Mouse (Mus musculus): ENCODE measurements at regions not wholly inside any gene's neighbourhood (a gene's known extent, or its start where the extent isn't known, plus 50 kb on each side); places are given as distances from the start of the nearest gene placed in this dataset.
A peak's percentile ranks its signal among the peaks of the same experiment; 100 is the strongest.

DNA sequence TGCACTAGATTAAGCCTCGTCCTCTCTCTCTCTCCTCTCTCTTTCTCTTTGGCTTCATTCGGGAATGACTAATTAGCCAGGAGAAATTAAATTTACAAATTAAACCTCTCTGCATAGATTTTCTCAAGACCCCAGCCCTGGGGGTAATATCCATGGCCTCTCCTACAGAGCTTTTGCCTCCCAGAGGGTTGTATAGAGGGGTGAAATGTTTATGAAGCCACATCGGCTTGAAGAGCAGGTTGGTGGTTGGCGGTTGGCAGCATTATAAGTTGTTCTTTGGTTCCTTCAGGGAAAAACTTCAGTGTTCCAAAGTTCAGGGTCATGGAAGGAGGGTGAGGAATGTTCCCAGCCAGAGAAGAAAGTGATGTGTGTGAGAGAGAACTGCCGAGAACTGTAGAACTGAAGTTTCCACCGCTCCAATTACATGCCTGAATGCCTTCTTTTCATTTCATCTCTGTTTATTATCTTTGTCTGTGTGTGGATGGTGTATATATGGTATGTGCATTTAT is 97.4 kb upstream of the Adgrf1 start:
- DNase-seq (ENCODE audit: low read depth), result peak; percentile 12
- TF ChIP-seq CTCF (IDR thresholded peaks at IDR 0.05; ENCODE audit: borderline replicate concordance, extremely low read depth, insufficient read depth, insufficient read length), result no peak
- no peak for TF ChIP-seq POLR2A (IDR thresholded peaks at IDR 0.05; ENCODE audit: borderline replicate concordance, extremely low read depth, insufficient read depth, insufficient read length, poor library complexity, severe bottlenecking)

DNA sequence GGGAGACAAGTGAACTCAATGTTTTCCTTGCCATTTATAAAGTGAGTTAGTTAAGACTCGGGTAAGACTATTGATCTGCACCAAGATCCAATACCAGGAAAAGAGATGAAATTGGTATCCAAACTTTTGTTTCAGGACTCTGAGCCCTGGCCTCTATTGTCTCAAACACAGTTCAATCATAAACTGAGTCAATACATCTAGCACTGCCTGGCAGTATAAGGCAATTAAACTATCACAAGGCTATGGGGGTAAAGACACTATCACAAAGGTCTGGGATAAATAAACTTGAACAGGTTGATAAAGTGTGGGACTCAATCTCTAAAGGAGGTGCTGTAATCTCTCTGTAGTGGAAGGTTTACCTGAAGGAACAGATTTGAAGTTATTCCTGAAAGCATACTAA is 95.3 kb upstream of the Adgrf1 start:
- TF ChIP-seq CTCF (IDR thresholded peaks at IDR 0.05; ENCODE audit: borderline replicate concordance, extremely low read depth, insufficient read depth, insufficient read length) (no peak), POLR2A (IDR thresholded peaks at IDR 0.05; ENCODE audit: borderline replicate concordance, extremely low read depth, insufficient read depth, insufficient read length, poor library complexity, severe bottlenecking) (no peak)
- DNase-seq (ENCODE audit: low read depth), result no peak

DNA sequence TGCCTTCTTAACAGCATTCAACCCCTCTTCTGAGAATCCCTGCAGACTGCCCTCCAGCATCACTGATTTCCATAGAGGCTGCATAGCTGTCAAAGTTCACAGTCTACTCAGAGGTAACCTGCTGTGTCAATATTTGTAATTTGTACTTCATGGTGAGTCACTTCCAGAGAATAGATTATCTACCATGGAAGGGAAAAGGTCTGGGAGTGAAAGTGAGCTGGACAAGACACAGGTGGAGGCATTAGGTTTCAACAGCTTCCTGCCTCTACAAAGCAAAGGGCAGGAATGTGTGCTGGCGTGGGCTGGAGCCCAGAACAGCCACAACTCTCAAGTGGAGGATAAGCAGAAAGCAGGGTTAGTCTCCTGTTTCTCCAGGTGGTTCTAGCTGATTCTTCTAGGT is 92.9 kb upstream of the Adgrf1 start:
- TF ChIP-seq CTCF (IDR thresholded peaks at IDR 0.05; ENCODE audit: borderline replicate concordance, extremely low read depth, insufficient read depth, insufficient read length), result no peak
- TF ChIP-seq POLR2A (IDR thresholded peaks at IDR 0.05; ENCODE audit: borderline replicate concordance, extremely low read depth, insufficient read depth, insufficient read length, poor library complexity, severe bottlenecking), result no peak
- DNase-seq (ENCODE audit: low read depth), result no peak

DNA sequence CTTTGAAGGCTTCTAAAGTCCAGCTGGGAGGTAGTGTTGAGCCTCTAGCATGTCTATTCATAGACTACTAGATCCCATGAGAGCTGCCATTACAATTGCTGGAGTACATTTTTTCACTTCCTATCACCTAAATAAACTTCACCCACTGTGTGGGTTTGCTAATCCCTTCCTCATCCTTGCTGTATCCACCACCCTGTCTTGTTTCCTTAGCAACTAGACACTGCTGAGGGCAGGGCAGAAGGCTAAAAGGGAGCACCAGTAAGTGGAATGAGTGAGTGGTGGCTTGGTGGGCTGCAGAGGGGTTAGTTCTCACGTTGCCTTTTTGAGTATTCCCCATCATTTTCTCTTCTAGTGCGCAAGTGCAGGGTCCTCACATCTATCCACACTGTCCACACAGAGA is 80.1 kb upstream of the Adgrf1 start:
- peak; percentile 17 for DNase-seq (ENCODE audit: low read depth)
- TF ChIP-seq POLR2A (IDR thresholded peaks at IDR 0.05; ENCODE audit: borderline replicate concordance, extremely low read depth, insufficient read depth, insufficient read length, poor library complexity, severe bottlenecking), result no peak
- TF ChIP-seq CTCF (IDR thresholded peaks at IDR 0.05; ENCODE audit: borderline replicate concordance, extremely low read depth, insufficient read depth, insufficient read length), result no peak

DNA sequence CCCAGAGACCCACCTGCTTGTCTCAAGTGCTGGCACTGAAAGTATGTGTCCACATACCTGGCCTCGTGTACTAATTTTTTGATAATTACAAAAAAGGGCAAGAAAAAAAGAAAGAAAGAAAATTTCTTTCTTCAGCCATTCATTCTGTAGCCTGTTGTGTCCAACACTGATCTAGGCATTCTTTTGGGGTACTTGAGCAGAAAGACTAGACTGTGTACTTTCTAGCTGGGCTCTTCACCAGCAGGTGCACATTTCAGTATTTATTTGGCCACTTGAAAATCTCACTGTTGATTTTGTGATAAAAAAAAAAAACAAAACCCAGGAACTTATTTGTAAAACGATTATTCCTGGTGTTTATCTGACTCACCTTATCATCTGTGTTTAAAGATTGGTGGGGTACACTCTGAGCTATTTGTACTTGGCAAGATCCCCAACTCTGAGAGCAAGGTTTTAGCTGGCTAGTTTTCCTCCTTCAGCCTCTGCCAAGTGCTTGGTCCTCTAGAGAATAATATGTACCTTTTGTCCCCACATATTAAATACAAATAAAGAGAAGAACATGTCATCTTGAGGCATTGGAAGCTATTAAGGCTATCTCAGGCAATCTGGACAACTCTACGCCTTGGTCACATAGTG is 79.2 kb upstream of the Adgrf1 start:
- DNase-seq (ENCODE audit: low read depth), result no peak
- no peak for TF ChIP-seq POLR2A (IDR thresholded peaks at IDR 0.05; ENCODE audit: borderline replicate concordance, extremely low read depth, insufficient read depth, insufficient read length, poor library complexity, severe bottlenecking)
- TF ChIP-seq CTCF (IDR thresholded peaks at IDR 0.05; ENCODE audit: borderline replicate concordance, extremely low read depth, insufficient read depth, insufficient read length), result no peak

DNA sequence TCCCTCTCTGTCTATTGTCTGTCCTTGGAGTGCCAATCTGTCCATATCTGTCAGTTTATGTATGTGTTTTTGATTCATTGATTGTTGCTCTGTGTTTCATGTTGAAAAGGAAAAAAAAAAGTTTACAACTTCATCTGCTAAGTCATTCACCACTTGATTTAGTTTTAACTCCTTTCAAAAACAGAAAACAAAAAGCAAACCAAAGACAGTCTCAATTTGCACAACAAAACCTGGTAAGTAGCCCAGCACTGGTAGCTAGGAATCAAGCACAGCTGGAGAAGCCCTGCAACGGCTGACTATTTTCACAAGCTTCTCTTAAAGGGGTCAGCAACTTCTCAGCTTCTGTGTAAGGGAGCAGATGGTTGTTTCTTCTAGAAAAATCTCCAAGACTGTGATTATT is 72.9 kb upstream of the Adgrf1 start:
- TF ChIP-seq CTCF (IDR thresholded peaks at IDR 0.05; ENCODE audit: borderline replicate concordance, extremely low read depth, insufficient read depth, insufficient read length) (no peak), POLR2A (IDR thresholded peaks at IDR 0.05; ENCODE audit: borderline replicate concordance, extremely low read depth, insufficient read depth, insufficient read length, poor library complexity, severe bottlenecking) (no peak)
- DNase-seq (ENCODE audit: low read depth), result no peak

DNA sequence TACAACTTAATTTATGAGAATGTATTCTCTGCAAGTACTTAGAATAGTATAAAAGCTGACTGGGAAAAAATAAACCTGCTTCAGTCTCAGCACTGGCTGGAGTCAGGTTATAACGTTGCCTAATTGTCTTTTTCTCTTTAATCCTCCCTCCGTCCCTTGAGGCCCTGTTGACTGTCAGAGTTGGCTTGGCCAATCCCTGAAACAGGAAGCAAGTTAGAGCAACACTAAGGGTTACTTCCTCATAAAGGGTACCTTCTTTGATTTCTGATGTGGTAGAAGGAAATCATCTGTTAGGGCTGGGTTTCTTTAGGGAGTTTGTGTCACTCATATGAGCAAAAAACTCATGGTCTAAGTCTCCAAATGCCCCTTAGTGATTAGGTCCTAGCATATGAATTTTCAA is 69.3 kb upstream of the Adgrf1 start:
- TF ChIP-seq CTCF (IDR thresholded peaks at IDR 0.05; ENCODE audit: borderline replicate concordance, extremely low read depth, insufficient read depth, insufficient read length) (no peak), POLR2A (IDR thresholded peaks at IDR 0.05; ENCODE audit: borderline replicate concordance, extremely low read depth, insufficient read depth, insufficient read length, poor library complexity, severe bottlenecking) (no peak)

DNA sequence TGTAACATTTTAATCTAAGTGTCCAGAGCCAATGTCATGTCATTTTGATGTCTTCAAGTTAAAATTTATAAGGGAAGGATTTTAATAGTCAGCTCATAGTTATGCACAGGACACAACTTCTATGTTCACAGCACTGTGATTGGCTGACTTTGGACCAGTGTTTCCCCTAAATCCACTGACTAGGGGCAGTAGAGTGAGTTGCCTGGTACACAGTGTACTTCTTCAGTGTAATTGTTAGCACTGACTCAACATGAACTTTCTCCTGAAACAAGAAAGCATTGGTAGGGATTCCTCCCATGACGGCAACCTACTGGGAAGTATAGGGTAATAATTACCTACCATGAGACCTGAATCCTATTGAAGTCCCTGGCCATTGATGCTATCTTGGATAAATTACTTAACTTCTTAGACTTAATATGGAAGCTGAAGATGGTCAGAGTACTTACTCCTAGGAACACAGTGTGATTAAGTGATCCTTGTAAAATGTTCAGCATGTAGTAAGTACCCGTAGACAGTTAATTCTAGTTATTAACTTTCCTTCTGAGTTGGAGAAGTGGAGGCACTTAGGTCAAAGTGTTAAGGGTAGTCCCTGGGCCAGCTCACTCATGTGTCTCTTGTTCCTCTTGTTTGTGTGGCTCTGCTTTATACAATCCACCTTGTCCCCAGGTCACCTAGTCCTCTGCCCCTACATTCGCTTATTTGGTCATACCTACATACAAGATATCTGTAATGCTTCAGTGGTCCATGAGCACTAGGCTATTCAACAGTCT is 63.2 kb upstream of the Adgrf1 start:
- DNase-seq (ENCODE audit: low read depth), result no peak

More for the DNA sequence above, 69.3 kb upstream of the Adgrf1 start:
- no peak for DNase-seq (ENCODE audit: low read depth)

DNA sequence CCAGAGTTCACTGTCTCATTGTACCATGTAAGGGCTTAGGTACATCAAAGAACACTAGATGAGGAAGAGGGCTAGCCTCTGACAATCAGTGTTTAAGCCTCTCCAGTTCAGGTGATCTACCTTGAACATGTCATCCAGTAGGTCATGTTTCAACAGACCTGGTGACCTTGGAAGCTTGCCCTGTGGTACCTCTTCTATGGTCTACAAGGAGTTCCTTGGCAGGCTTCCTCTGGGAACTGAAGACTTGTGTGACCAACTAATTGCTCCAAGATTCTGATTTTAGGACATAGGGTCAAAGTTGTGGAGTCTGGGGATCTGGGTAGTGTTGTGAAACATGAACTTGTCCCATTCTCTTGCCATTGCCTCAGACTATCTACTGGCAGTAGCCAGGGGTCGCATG is 60.4 kb upstream of the Adgrf1 start:
- TF ChIP-seq POLR2A (IDR thresholded peaks at IDR 0.05; ENCODE audit: borderline replicate concordance, extremely low read depth, insufficient read depth, insufficient read length, poor library complexity, severe bottlenecking) (no peak), CTCF (IDR thresholded peaks at IDR 0.05; ENCODE audit: borderline replicate concordance, extremely low read depth, insufficient read depth, insufficient read length) (no peak)

More for the DNA sequence above, 63.2 kb upstream of the Adgrf1 start:
- TF ChIP-seq CTCF (IDR thresholded peaks at IDR 0.05; ENCODE audit: borderline replicate concordance, extremely low read depth, insufficient read depth, insufficient read length) (no peak), POLR2A (IDR thresholded peaks at IDR 0.05; ENCODE audit: borderline replicate concordance, extremely low read depth, insufficient read depth, insufficient read length, poor library complexity, severe bottlenecking) (no peak)

DNA sequence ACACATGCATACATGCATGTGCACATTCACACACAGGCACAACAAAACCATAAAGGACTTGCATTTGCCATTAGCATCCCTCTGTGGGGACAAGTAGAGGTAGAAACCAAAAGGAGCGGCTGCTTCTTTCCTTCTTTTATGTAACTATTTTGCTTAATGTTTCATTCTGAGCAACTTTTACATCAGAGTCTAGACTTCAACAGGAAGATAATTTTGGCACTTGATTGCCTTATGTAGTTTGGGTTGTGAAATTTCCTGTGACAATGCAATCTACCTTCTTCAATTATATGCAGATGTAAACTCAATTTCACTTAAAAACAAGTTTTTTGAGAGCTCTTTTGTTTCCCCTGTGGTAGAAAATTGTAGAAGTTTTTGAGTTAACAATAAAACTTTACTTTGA is 56.1 kb upstream of the Adgrf1 start:
- TF ChIP-seq CTCF (IDR thresholded peaks at IDR 0.05; ENCODE audit: borderline replicate concordance, extremely low read depth, insufficient read depth, insufficient read length) (no peak), POLR2A (IDR thresholded peaks at IDR 0.05; ENCODE audit: borderline replicate concordance, extremely low read depth, insufficient read depth, insufficient read length, poor library complexity, severe bottlenecking) (no peak)
- no peak for DNase-seq (ENCODE audit: low read depth)

More for the DNA sequence above, 60.4 kb upstream of the Adgrf1 start:
- DNase-seq (ENCODE audit: low read depth), result no peak

DNA sequence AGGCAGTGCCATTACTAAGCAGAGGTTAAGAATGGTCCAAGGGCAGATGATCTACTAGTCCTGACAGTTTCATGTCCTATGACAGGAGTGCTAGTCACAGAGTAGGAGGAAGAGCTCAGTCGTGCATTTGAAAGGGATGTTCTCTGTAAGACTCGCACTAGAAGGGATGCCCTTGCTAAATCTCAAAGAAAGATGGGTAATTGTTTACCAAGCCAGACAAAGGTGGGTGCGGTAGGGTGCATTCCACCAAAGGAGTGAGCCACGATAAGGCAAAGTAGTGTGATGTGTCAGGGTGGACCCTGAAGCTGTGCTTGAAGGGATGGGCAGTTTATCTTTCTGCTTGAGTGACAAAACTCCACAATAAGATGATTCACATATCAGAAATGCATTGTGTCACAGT is 50.5 kb upstream of the Adgrf1 start:
- DNase-seq (ENCODE audit: low read depth), result no peak
- TF ChIP-seq CTCF (IDR thresholded peaks at IDR 0.05; ENCODE audit: borderline replicate concordance, extremely low read depth, insufficient read depth, insufficient read length), result no peak
- no peak for TF ChIP-seq POLR2A (IDR thresholded peaks at IDR 0.05; ENCODE audit: borderline replicate concordance, extremely low read depth, insufficient read depth, insufficient read length, poor library complexity, severe bottlenecking)
